Mouse (Mus musculus): ENCODE data around the gene Gbgt1. TPM values are rescaled to one million over a fixed set of nuclear protein-coding genes. Genes with fewer than 3 reads are reported as not detected.

The Gbgt1 gene
- total and polyA plus RNA-seq, 3 experiments: 0.11 TPM; not detected in 2

GRCm38 (mm10) chr2:28530311-28530710, 33.6 kb downstream of the Gbgt1 start:
- DNase-seq (ENCODE audit: low read depth, low spot score): no peak
- Histone ChIP-seq H3K4me1 (ENCODE audit: control insufficient read depth in 1 of 2, insufficient read depth in 2 of 2, low read length in 2 of 2) (no peaks in the 10 kb centered on the region; a peak in 1 of 4 replicates), H3K79me2 (ENCODE audit: control insufficient read depth, insufficient read depth, low read length, poor library complexity) (no peaks in the 10 kb centered on the region), H3K27ac (ENCODE audit: control insufficient read depth, low read depth, low read length) (no peak overlapping the region), H3K27me3 (ENCODE audit: control insufficient read depth in 1 of 2, insufficient read depth in 2 of 2, low read length in 2 of 2) (no peaks in the 10 kb centered on the region), H3K36me3 (ENCODE audit: control insufficient read depth in 1 of 2, insufficient read depth in 2 of 2, low read length in 2 of 2) (no peaks in the 10 kb centered on the region), H3K9ac (ENCODE audit: control insufficient read depth, low read depth, low read length, poor library complexity, severe bottlenecking) (no peak overlapping the region), H3K4me3 (ENCODE audit: control insufficient read depth in 1 of 2, insufficient read depth in 1 of 2, low read depth in 2 of 2, low read length in 2 of 2) (no peak overlapping the region), H3K9me3 (replicated peaks; ENCODE audit: insufficient read depth, low read length) (no peaks in the 10 kb centered on the region)
- TF ChIP-seq MYC (IDR thresholded peaks at IDR 0.05; ENCODE audit: low read depth, low read length) (no peak), RAD21 (IDR thresholded peaks at IDR 0.05; ENCODE audit: low read depth, low read length) (no peak), EP300 (IDR thresholded peaks at IDR 0.05; ENCODE audit: low read depth in 1 of 2, low read length in 2 of 2) (no peak), USF1 (IDR thresholded peaks at IDR 0.05; ENCODE audit: low read depth, low read length) (no peak), NRF1 (IDR thresholded peaks at IDR 0.05; ENCODE audit: insufficient read depth, low read depth, low read length, poor library complexity, severe bottlenecking) (no peak), HCFC1 (IDR thresholded peaks at IDR 0.05; ENCODE audit: low read depth, low read length) (no peak)

GRCm38 (mm10) chr2:28532938-28533771, 36.5 kb downstream of the Gbgt1 start:
- Histone ChIP-seq H3K4me3 (ENCODE audit: control insufficient read depth in 1 of 2, insufficient read depth in 1 of 2, low read depth in 2 of 2, low read length in 2 of 2) (peak overlapping the region; percentile 59 to 66), H3K27ac (ENCODE audit: control insufficient read depth, low read depth, low read length) (no peak overlapping the region), H3K4me1 (ENCODE audit: control insufficient read depth in 1 of 2, insufficient read depth in 2 of 2, low read length in 2 of 2) (no peaks in the 10 kb centered on the region; a peak in 1 of 4 replicates), H3K9me3 (replicated peaks; ENCODE audit: insufficient read depth, low read length) (no peaks in the 10 kb centered on the region), H3K79me2 (ENCODE audit: control insufficient read depth, insufficient read depth, low read length, poor library complexity) (no peaks in the 10 kb centered on the region), H3K27me3 (ENCODE audit: control insufficient read depth in 1 of 2, insufficient read depth in 2 of 2, low read length in 2 of 2) (no peaks in the 10 kb centered on the region), H3K9ac (ENCODE audit: control insufficient read depth, low read depth, low read length, poor library complexity, severe bottlenecking) (peak overlapping the region; percentile 63), H3K36me3 (ENCODE audit: control insufficient read depth in 1 of 2, insufficient read depth in 2 of 2, low read length in 2 of 2) (no peaks in the 10 kb centered on the region)
- TF ChIP-seq E2F4 (IDR thresholded peaks at IDR 0.05; ENCODE audit: borderline replicate concordance, low read depth, low read length) (no peak), POLR2A (IDR thresholded peaks at IDR 0.05; ENCODE audit: control insufficient read depth in 1 of 2, insufficient read depth in 1 of 2, low read depth in 1 of 2, low read length in 2 of 2, poor library complexity in 1 of 2) (peak; percentile 45 to 69; a peak in 2 of 4 replicates), MXI1 (IDR thresholded peaks at IDR 0.05; ENCODE audit: low read depth, low read length) (peak; percentile 41; the same call in 1 of the 2 replicates), NRF1 (IDR thresholded peaks at IDR 0.05; ENCODE audit: insufficient read depth, low read depth, low read length, poor library complexity, severe bottlenecking) (0 out of 2 replicates have a peak, but pooled peaks have one; percentile 22)
- DNase-seq (ENCODE audit: low read depth, low spot score): peak; percentile 87

- TF ChIP-seq E2F4 (IDR thresholded peaks at IDR 0.05; ENCODE audit: borderline replicate concordance, low read depth, low read length) (no peak), MYC (IDR thresholded peaks at IDR 0.05; ENCODE audit: low read depth, low read length) (no peak)
- Histone ChIP-seq H3K9me3 (replicated peaks; ENCODE audit: insufficient read depth, low read length) (no peaks in the 10 kb centered on the region), H3K4me1 (ENCODE audit: control insufficient read depth in 1 of 2, insufficient read depth in 2 of 2, low read length in 2 of 2) (no peaks in the 10 kb centered on the region; a peak in 1 of 4 replicates), H3K36me3 (ENCODE audit: control insufficient read depth in 1 of 2, insufficient read depth in 2 of 2, low read length in 2 of 2) (no peaks in the 10 kb centered on the region), H3K4me3 (ENCODE audit: control insufficient read depth in 1 of 2, insufficient read depth in 1 of 2, low read depth in 2 of 2, low read length in 2 of 2) (peak overlapping the region in 1 of 2 experiments; percentile 59; a peak in 1 of 4 replicates), H3K79me2 (ENCODE audit: control insufficient read depth, insufficient read depth, low read length, poor library complexity) (no peaks in the 10 kb centered on the region), H3K9ac (ENCODE audit: control insufficient read depth, low read depth, low read length, poor library complexity, severe bottlenecking) (peak overlapping the region; percentile 63; the same call in 1 of the 2 replicates), H3K27ac (ENCODE audit: control insufficient read depth, low read depth, low read length) (no peak overlapping the region), H3K27me3 (ENCODE audit: control insufficient read depth in 1 of 2, insufficient read depth in 2 of 2, low read length in 2 of 2) (no peaks in the 10 kb centered on the region)
- no peak for DNase-seq (ENCODE audit: low read depth, low spot score)
Measured at GRCm38 (mm10) chr2:28533901-28534435, 37.3 kb downstream of the Gbgt1 start.

All from MEL (cell line).